Mouse (Mus musculus): ENCODE data around the gene Inppl1.

The Inppl1 gene

GRCm38 (mm10) chr7:101847934-101848333, 9.9 kb upstream of the Inppl1 start:
- no peak for ATAC-seq (ENCODE audit: insufficient number of reproducible peaks, low FRiP score, low TSS enrichment)

DNA sequence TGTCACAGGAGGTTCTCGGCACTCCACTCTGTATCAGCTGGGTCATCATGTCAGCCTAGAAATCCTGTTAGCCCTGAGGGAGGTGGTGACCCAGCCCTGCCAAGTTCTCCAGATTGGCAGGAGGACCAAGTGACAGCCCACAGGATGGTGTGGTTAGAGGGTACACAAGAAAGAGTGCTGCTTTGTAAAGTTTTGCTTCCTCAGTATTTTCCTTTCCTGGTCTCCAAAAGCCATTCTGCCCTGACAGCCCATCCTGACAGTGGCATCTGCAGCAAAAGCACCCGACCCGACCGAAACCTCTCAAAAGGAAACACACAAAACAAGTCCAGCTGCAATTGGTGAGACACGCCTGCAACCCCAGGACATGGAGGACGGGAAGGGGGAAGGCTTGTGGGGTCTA, 6.2 kb upstream of the Inppl1 start:
- no peak for ATAC-seq (ENCODE audit: insufficient number of reproducible peaks, low FRiP score, low TSS enrichment)

DNA sequence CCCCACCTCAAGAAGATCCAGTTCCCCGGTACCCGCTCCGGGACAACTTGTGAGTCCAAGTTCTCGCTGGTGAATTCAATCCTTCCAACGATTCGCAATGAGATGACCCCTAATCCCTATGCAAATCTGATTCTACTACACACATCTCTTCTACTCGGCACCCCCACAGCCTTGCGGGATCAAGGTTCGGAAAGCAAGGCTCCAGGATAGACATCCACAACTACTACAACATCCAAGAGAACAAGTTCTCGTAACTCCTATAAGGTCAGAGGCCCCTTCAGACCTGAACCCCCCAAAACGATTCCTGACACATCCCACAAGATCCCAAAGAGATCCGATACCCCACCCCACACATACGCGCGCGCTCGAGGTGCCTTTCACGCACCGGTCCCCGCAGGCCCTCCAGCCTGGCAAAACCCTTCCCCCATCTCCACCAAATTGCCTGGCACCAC, 849 bp downstream of the Inppl1 start:
- no peak for ATAC-seq (ENCODE audit: insufficient number of reproducible peaks, low FRiP score, low TSS enrichment)

DNA sequence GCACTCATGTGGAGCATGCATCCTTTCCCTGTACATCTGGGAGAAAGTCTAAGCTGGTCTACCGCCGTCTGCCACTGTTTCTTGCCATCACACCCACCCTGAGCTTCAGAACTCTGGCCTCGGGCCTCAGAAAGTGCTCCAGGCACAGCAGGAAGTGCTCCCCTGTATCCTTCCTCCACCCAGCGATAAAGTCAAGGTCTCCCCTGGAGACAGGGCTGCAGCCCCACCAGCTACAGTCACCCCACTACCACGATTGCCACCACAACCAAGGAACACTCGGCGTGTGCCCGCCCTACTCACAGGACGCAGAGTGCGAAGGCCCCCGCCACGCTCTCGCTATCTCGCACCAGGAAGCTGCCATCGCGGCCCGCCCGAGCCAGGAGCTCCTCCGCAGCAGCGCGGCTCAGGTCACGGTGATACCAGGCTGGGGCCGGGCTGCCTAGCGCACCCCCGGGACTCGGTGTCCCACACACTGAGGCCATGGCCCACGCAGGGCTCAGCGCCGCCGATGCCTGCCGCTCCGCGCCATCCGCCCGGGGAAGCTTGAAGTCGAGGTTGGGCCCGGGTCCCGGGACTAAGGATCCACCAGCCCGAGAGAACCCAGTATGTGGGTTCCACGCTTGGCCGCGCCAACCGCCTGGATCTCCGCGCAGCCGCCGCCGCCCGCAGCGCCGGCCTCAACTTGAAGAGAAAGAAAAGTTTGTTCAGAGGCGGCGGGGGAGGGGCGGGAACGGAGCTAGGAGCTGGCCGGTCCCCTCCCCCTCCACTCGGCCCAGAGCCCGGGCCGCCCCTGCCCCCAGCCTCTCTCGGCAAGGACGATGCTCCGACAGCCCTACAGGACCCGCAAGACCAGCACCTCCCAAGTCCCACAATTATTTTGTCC, 1.5 kb downstream of the Inppl1 start:
- no peak for ATAC-seq (ENCODE audit: insufficient number of reproducible peaks, low FRiP score, low TSS enrichment)

GRCm38 (mm10) chr7:101835457-101836109, 2.4 kb downstream of the Inppl1 start:
- ATAC-seq (ENCODE audit: insufficient number of reproducible peaks, low FRiP score, low TSS enrichment) = no peak

DNA sequence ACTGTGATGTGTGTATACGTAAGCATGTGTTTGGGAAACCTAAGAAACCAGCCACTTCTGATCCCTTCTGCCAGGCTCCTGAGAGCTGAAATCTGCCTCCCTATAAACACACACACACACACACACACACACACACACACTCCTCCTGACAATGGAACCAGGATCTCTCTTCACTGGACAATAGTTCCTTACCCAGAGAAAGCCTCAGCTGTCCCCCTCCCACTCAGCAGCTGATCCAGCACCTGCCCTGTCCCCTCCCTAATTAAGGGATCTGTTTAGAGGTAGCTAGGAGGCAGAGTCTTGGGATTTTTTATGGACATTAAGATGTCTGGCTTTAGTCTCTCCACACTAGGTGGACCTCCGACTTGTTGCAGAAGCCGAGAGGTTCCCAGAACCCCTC, 3.1 kb downstream of the Inppl1 start:
- ATAC-seq (ENCODE audit: insufficient number of reproducible peaks, low FRiP score, low TSS enrichment) = no peak

- no peak for ATAC-seq (ENCODE audit: insufficient number of reproducible peaks, low FRiP score, low TSS enrichment)
These were observed 4.0 kb downstream of the Inppl1 start for GRCm38 (mm10) chr7:101833916-101834584.

DNA sequence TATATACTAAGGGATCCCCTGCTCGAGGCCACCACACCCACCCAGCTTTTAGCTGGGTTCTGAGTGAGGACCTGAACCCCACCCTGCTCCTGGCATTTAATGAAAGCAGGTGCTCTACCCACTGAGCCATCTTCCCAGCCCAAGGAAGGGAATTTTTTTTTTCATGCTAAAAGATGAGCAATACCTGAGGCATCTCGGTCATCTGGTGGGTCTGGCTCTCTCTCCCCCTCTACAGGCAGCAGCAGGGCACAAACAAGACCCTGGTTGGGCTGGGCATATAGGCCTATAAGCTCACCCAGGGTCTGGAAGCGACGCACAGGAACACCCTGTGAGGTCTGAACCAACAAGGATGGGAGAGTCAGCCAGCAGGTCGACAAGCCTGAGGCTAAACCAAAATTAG, 4.7 kb downstream of the Inppl1 start:
- ATAC-seq (ENCODE audit: insufficient number of reproducible peaks, low FRiP score, low TSS enrichment) = no peak

GRCm38 (mm10) chr7:101832372-101832771, 5.7 kb downstream of the Inppl1 start:
- no peak for ATAC-seq (ENCODE audit: insufficient number of reproducible peaks, low FRiP score, low TSS enrichment)

GRCm38 (mm10) chr7:101831437-101831836, 6.6 kb downstream of the Inppl1 start:
- ATAC-seq (ENCODE audit: insufficient number of reproducible peaks, low FRiP score, low TSS enrichment) = no peak

- ATAC-seq (ENCODE audit: insufficient number of reproducible peaks, low FRiP score, low TSS enrichment) = no peak
These were observed 7.7 kb downstream of the Inppl1 start for GRCm38 (mm10) chr7:101830373-101830772.

DNA sequence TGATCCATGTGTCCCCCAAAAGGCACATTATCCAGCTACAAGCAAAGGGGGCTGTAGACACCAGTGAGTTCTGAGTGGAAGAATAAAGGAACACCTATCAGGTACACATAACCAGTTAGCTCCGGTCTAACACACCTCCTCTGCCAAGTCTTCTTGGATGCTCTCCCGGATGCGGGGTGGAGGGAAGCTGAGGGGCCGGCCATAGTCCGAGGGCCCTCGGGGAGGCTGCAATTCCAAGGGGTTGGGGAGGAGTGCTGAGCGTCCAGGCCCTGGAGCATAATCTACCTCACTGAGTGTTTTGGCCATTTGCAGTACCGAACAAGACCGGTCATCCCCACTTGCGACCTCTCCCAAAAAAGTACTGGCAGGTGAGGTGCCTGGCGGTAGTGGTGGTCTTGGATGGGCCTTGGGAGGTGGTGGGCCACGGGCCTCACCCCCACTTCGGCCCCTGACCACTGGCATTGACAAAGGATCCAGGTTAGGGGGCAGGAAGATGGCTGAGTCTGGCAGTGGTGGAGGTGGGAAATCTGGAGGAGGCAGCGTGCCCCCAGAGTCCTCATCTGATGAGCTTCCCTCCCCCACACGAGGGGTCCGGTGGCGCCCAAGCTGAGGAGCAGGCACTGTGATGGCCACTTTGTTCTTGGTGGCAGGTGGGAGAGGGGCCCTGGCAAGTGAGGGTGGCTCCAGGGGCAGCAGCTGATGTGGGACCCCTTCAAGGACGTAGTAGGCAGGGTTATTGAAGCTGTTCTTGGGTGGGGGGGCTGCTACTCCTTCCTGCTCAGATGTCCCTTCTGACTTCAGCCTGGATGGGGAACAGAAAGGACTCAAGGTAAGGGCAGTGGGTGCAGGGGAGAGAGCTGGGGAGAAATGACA, 14.0 kb downstream of the Inppl1 start:
- ATAC-seq (ENCODE audit: insufficient number of reproducible peaks, low FRiP score, low TSS enrichment) = no peak

DNA sequence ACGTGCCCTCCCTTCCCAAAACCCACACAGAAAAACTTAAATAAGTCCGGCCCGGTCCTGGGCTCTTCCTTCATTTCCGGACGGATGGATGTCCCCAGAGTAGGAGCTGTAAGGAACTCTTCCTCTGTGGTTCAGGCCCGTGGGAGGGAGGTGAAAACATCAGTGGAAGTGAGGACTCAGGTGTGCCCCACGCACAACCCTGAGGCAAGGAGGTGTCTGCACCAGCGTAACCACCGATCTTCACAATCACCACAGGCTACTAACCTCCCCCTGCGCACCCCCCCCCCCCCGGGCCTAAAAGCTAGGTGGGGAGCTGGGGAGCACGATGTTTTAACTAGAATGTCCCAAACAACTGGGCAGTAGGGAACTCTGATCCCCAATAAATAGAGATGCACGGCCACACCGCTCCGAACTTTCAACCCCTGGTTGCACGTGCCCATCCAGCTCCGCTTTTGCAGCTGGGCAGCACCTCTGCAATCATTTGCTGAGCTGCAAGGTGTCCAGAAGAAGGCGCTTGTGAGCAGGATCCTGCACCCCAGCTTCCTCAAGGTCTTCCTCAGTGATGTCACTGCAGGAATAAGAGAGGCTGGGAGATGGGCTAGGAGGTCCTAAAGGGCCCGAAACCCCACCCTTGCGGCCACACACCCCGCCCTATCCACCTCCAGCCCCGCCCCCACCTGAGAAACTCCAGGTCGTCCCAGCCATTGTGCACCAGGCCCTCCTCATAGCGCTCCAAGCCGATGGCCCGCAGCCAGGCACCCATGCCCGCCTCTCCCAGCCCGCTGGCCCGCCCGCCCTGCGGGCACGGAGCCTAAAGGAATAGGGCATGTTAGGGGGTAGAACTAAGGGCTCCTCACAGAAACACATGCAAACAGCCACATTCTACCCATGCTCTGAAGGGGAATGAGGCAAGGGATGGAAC, 14.9 kb downstream of the Inppl1 start:
- no peak for ATAC-seq (ENCODE audit: insufficient number of reproducible peaks, low FRiP score, low TSS enrichment)

GRCm38 (mm10) chr7:101821571-101822501, 16.2 kb downstream of the Inppl1 start:
- ATAC-seq (ENCODE audit: insufficient number of reproducible peaks, low FRiP score, low TSS enrichment) = peak; percentile 22; the same call in 1 of the 2 replicates

DNA sequence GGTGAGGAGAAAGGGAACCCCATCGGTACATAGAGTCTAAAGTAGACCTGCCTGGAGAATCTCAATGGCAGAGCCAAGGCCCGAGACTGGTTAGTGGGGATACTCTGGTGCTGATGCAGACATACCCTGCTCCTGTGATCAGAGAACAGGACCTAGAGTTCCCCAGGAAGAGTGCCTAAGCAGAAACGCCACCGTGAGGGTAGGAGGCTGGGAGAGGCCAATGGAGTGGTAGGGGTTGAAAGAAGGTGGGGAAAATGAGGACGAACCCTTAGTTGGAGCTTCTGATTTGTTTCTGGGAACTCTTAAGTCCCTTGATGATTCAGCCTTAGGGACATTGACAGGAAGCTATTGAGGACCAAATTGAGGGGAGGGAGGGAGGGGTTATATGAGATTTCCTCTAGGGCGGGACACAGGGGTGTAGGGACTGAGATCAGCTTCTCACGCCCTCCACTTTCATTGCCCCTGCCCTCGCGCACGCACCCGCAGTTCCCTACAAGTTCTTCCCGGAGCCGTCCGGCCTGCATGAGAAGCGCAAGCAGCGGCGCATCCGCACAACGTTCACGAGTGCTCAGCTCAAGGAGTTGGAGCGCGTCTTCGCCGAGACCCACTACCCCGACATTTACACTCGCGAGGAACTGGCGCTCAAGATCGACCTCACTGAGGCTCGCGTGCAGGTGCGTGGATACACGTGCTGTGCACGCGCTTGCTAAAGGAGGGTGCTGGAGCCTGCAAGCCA, 17.6 kb downstream of the Inppl1 start:
- ATAC-seq (ENCODE audit: insufficient number of reproducible peaks, low FRiP score, low TSS enrichment) = no peak

DNA sequence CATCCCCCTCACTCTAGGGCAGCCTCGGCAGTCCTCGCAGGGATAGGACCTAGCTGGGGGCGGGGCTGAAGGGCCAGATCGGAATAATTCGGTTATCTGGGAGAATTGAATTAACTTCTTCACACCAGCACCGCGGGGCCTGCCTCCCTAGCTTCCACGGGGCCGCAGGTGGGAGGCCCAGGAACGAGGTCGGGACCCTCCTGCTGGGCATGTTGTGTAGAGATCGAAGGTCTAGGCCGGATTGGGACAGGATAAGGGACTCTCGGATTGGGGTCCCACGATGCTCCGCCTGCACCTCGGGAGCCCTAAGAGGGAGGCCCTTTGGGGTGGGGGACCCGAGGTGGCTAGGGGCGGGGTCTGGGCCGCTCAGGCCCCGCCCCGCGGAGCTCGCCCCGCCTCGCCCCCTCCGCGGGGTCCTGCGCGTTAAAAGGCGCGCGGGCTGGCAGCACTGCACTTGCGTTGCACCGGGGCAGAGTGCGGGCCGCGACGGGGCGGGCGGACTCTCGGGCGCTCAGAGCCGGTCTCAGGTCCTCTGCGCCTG, 20.1 kb downstream of the Inppl1 start, which contains the start of gene Phox2a:
TSS of gene Phox2a (plus strand) at position 453 of the 541 bp plus-strand sequence.
- ATAC-seq (ENCODE audit: insufficient number of reproducible peaks, low FRiP score, low TSS enrichment) = no peak

- ATAC-seq (ENCODE audit: insufficient number of reproducible peaks, low FRiP score, low TSS enrichment) = no peak
These were observed 61.0 kb downstream of the Inppl1 start for GRCm38 (mm10) chr7:101777053-101777452.

Measured in cerebellum, adult (tissue).